Mouse (Mus musculus) embryonic fibroblast, embryonic 13.5 days (primary cell): ENCODE measurements around the gene Kars.

ENCODE experiments used
- CTCF ChIP-seq: IDR thresholded peaks from 2 replicates; pipeline ENCODE4 v1.5.1; 2011; ENCODE audit warnings: mild to moderate bottlenecking, control low read depth, low read length, moderate library complexity, borderline replicate concordance; ENCODE audit not compliant: insufficient read depth
- POLR2A ChIP-seq: IDR thresholded peaks from 2 replicates; pipeline ENCODE4 v1.6.1; 2011; ENCODE audit warnings: low read depth, mild to moderate bottlenecking, control low read depth, low read length, moderate library complexity

- TF ChIP-seq POLR2A (no peak), CTCF (no peak)
These were observed 26.4 kb upstream of the Kars start for GRCm38 (mm10) chr8:112037521-112037920.
